Mouse (Mus musculus) stomach, postnatal 0 days (tissue): ENCODE results near the gene Fam129a.

Experiments
- CTCF ChIP-seq: IDR thresholded peaks from 2 replicates; pipeline ENCODE4 v1.5.1; 2016; ENCODE audit warnings: antibody characterized with exemption, low read depth, mild to moderate bottlenecking, moderate library complexity
- EP300 ChIP-seq: optimal IDR thresholded peaks from 2 replicates; pipeline ENCODE3; 2016; ENCODE audit warnings: antibody characterized with exemption

DNA sequence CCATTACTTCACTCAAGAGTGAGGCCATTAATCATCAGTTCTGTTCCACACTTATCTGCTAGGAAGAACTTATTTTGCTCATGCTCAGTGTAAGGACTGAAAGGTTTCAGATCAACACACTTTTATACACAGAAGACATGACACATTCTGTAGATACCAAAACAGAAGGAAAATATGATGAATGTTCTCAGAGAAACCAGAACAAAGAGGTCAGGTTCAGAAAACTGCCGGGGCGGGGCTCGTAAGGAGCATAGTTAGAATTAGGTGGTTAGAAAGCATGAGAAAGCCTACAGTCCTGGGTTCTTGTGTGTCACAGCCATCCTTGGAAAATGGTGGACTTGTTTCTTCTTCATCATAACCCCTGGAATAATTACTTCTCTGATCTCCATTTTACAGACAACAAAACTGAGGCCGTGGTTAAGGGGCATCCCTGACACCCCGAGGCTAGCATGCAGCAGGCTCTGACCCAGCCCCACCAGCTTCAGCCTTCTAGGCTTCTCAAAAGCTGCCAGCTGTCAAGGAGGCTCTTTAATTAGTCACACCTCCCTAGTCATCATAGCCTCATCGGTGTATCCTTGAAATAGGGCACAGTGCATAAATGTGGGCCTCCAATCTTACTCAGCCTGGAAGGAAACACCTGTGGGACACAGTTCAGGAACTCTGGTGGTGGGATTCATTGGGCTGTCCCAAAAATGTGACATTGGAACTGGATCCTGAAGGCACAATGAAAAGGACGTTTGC, 127.1 kb downstream of the Fam129a start:
- no peak for TF ChIP-seq CTCF
- TF ChIP-seq EP300, result no peak
